In genomic region chr1:134774247-134774646, GRCm38 (mm10) we compare ENCODE assay signal across 15 mouse cellular contexts.
DNase-seq lines count a peak whose midpoint lies in the region; ATAC-seq and TF ChIP-seq lines count a peak whose summit lies in the region.
"Had no signal": no experiment of that assay in that cellular context is flagged by ENCODE, and none has a peak within 500 bp of the region (broad histone marks: within the 10 kb centered on the region; RNA-seq: fewer than 3 reads in every experiment).

No protein-coding gene starts in this region.

- peak; percentile 51 for DNase-seq in heart, embryonic 10.5 days (ENCODE audit: low spot score)
- no peak for DNase-seq in heart, adult 9 months (ENCODE audit: low spot score in 2 of 2)
- DNase-seq in liver, postnatal 0 days = no peak
- DNase-seq in liver = no peak
- no peak for DNase-seq in embryonic facial prominence, embryonic 14.5 days (ENCODE audit: low spot score)
- no peak for DNase-seq in cerebellum, postnatal 25 days
- no peak for DNase-seq in embryo, embryonic 10.5 days (ENCODE audit: low spot score)
- DNase-seq: adrenal gland, adult 8-10 months; cerebellum, adult 11-12 months; liver, embryonic 13.5 days; right cerebral cortex, postnatal 25 days; thymus, postnatal 14 days had no signal

- H3K9ac ChIP-seq in liver, postnatal 0 days (replicated peaks) = no peak overlapping the region
- H3K9ac ChIP-seq in embryonic facial prominence, embryonic 14.5 days (ENCODE audit: low read depth, low read length) = no peak overlapping the region
- no peak overlapping the region for H3K9ac ChIP-seq in limb, embryonic 15.5 days
- H3K9ac ChIP-seq: liver, embryonic 13.5 days; midbrain, embryonic 12.5 days; neural tube, embryonic 15.5 days had no signal

- peaks cover 48% of the 10 kb centered on the region for H3K4me1 ChIP-seq in heart, embryonic 10.5 days
- H3K4me1 ChIP-seq in liver, postnatal 0 days (ENCODE audit: insufficient read depth) = peaks cover 13% of the 10 kb centered on the region
- H3K4me1 ChIP-seq in embryonic facial prominence, embryonic 14.5 days (ENCODE audit: control insufficient read depth, insufficient read depth, low read length) = peaks cover 34% of the 10 kb centered on the region
- peaks cover 25% of the 10 kb centered on the region for H3K4me1 ChIP-seq in limb, embryonic 15.5 days

- no peak for TF ChIP-seq EP300 in liver, postnatal 0 days (IDR thresholded peaks at IDR 0.05; ENCODE audit: low read depth)

- no peak overlapping the region for H3K4me3 ChIP-seq in heart, embryonic 10.5 days
- no peak overlapping the region for H3K4me3 ChIP-seq in liver, postnatal 0 days (ENCODE audit: low read depth, low read length)
- no peak overlapping the region for H3K4me3 ChIP-seq in embryonic facial prominence, embryonic 14.5 days (ENCODE audit: low read depth, low read length)
- no peak overlapping the region for H3K4me3 ChIP-seq in limb, embryonic 15.5 days
- H3K4me3 ChIP-seq: liver, embryonic 13.5 days; midbrain, embryonic 12.5 days; neural tube, embryonic 15.5 days had no signal

- TF ChIP-seq CTCF in liver, postnatal 0 days (IDR thresholded peaks at IDR 0.05; ENCODE audit: low read depth) = no peak

- WGBS in heart, embryonic 10.5 days = 72% methylated on average over 2 of the region's 2 CpGs
- WGBS in liver, postnatal 0 days (ENCODE audit: insufficient replicate concordance) = 85% methylated on average over 2 of the region's 2 CpGs
- WGBS in embryonic facial prominence, embryonic 14.5 days = 44% methylated on average over 2 of the region's 2 CpGs
- WGBS in limb, embryonic 15.5 days = 70% methylated on average over 2 of the region's 2 CpGs

- peaks cover 58% of the 10 kb centered on the region; the same call in 1 of the 2 replicates for H3K36me3 ChIP-seq in heart, embryonic 10.5 days
- H3K36me3 ChIP-seq in liver, postnatal 0 days (replicated peaks; ENCODE audit: insufficient read depth, low read length) = no peaks in the 10 kb centered on the region; the same call in 1 of the 2 replicates
- peaks cover 36% of the 10 kb centered on the region for H3K36me3 ChIP-seq in embryonic facial prominence, embryonic 14.5 days (ENCODE audit: control insufficient read depth, insufficient read depth, low read length)
- H3K36me3 ChIP-seq in limb, embryonic 15.5 days = 0 out of 2 replicates have a peak, but pooled peaks cover 7% of the 10 kb centered on the region

- peak overlapping the region; percentile 77 for H3K27ac ChIP-seq in heart, embryonic 10.5 days
- H3K27ac ChIP-seq in liver, postnatal 0 days (ENCODE audit: low read depth) = 0 out of 2 replicates have a peak overlapping the region, but pooled peaks have one; percentile 34
- peak overlapping the region; percentile 86 for H3K27ac ChIP-seq in embryonic facial prominence, embryonic 14.5 days (replicated peaks; ENCODE audit: low read depth, low read length)
- H3K27ac ChIP-seq in limb, embryonic 15.5 days = peak overlapping the region; percentile 61; the same call in 1 of the 2 replicates
- H3K27ac ChIP-seq: liver, embryonic 13.5 days; midbrain, embryonic 12.5 days had no signal

- no peak for ATAC-seq in liver, postnatal 0 days
- ATAC-seq in embryonic facial prominence, embryonic 14.5 days (ENCODE audit: low read depth) = no peak
- no peak for ATAC-seq in limb, embryonic 15.5 days (ENCODE audit: insufficient number of reproducible peaks, low FRiP score, low TSS enrichment, low read depth)

- H3K4me2 ChIP-seq in liver, postnatal 0 days (ENCODE audit: low read depth, low read length) = no peak overlapping the region
- no peak overlapping the region for H3K4me2 ChIP-seq in embryonic facial prominence, embryonic 14.5 days (ENCODE audit: low read depth, low read length)
- H3K4me2 ChIP-seq in limb, embryonic 15.5 days = no peak overlapping the region
- H3K4me2 ChIP-seq: liver, embryonic 13.5 days; midbrain, embryonic 12.5 days; neural tube, embryonic 15.5 days had no signal

- no peaks in the 10 kb centered on the region for H3K9me3 ChIP-seq in heart, embryonic 10.5 days
- H3K9me3 ChIP-seq in liver, postnatal 0 days (ENCODE audit: low read length) = no peaks in the 10 kb centered on the region
- H3K9me3 ChIP-seq in embryonic facial prominence, embryonic 14.5 days (ENCODE audit: control insufficient read depth, low read length) = no peaks in the 10 kb centered on the region
- no peaks in the 10 kb centered on the region for H3K9me3 ChIP-seq in limb, embryonic 15.5 days
- H3K9me3 ChIP-seq: liver, embryonic 13.5 days; midbrain, embryonic 12.5 days; neural tube, embryonic 15.5 days had no signal

- H3K27me3 ChIP-seq in heart, embryonic 10.5 days (ENCODE audit: insufficient read depth, poor library complexity, severe bottlenecking) = no peaks in the 10 kb centered on the region
- H3K27me3 ChIP-seq in liver, postnatal 0 days (ENCODE audit: insufficient read depth, low read length) = no peaks in the 10 kb centered on the region
- no peaks in the 10 kb centered on the region for H3K27me3 ChIP-seq in embryonic facial prominence, embryonic 14.5 days (replicated peaks; ENCODE audit: control insufficient read depth, insufficient read depth, low read length)
- H3K27me3 ChIP-seq in limb, embryonic 15.5 days = no peaks in the 10 kb centered on the region
- H3K27me3 ChIP-seq: liver, embryonic 13.5 days; midbrain, embryonic 12.5 days; neural tube, embryonic 15.5 days had no signal

Comparison
In these comparisons a context has a peak if more than half of its experiments do, and no peak if none do; other contexts are left out.
1. H3K27ac ChIP-seq: peak in every context shown above with its lines; median percentile 86 in embryonic facial prominence, embryonic 14.5 days; 77 in heart, embryonic 10.5 days; 61 in limb, embryonic 15.5 days; 34 in liver, postnatal 0 days.